Mouse (Mus musculus) heart, adult 2 months (tissue): ENCODE measurements at regions not wholly inside any gene's neighbourhood (a gene's known extent, or its start where the extent isn't known, plus 50 kb on each side); places are given as distances from the start of the nearest gene placed in this dataset.

ENCODE experiments used
- CTCF ChIP-seq: fragments of 200-600 bp; IDR thresholded peaks from 2 replicates; pipeline ENCODE4 v1.8.1; 2022; ENCODE audit warnings: antibody characterized with exemption, mild to moderate bottlenecking, moderate library complexity
- POLR2A ChIP-seq: fragments of 200-500 bp; IDR thresholded peaks from 2 replicates; pipeline ENCODE4 v1.6.1; 2011; ENCODE audit warnings: mild to moderate bottlenecking, low read depth, low read length, control low read depth; ENCODE audit not compliant: insufficient read depth

GRCm38 (mm10) chr4:153293137-153293536 is 189.5 kb downstream of the Ajap1 start:
- TF ChIP-seq POLR2A (no peak), CTCF (no peak)
